Comparison of ENCODE assay signal across 15 mouse cellular contexts in the genomic region with DNA sequence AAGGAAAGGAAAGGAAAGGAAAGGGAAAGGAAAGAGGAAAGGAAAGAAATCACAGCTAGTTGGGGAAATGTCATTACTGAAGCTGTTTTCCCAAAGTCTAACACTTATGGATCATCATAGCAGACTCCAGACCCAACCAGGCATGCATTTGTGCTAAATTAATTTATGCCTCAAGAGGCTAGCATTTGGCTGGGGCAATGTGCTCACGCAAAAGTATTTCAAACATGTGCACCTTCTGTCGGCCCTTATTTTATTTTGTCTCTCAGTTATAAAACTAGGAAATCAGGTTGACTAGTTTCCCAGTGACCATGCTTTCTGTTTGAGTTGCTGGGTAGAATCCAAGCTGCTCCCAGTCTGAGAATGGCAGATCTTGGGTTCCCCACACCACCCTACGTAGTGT.
"Had no signal": no experiment of that assay in that cellular context is flagged by ENCODE, and none has a peak within 500 bp of the region (broad histone marks: within the 10 kb centered on the region; RNA-seq: fewer than 3 reads in every experiment).

No protein-coding gene starts in this region.

- H3K27ac ChIP-seq: neural tube, embryonic 13.5 days; neural tube, embryonic 15.5 days; stomach, embryonic 15.5 days; stomach, postnatal 0 days had no signal

- H3K27me3 ChIP-seq: neural tube, embryonic 13.5 days; neural tube, embryonic 15.5 days; stomach, embryonic 15.5 days had no signal

- H3K9ac ChIP-seq: neural tube, embryonic 13.5 days; neural tube, embryonic 15.5 days; stomach, embryonic 15.5 days had no signal

- H3K36me3 ChIP-seq: neural tube, embryonic 13.5 days; neural tube, embryonic 15.5 days; stomach, embryonic 15.5 days had no signal

- H3K9me3 ChIP-seq: neural tube, embryonic 13.5 days; neural tube, embryonic 15.5 days; stomach, embryonic 15.5 days had no signal

- DNase-seq: right cerebral cortex, adult 18-20 months; right cerebral cortex, postnatal 14 days; right cerebral cortex, postnatal 25 days; right cerebral cortex, postnatal 4 days; spleen, adult 18-20 months; thymus, adult 18-20 months; thymus, adult 2 months; thymus, postnatal 14 days; thymus, postnatal 25 days; thymus, postnatal 36 days; thymus, postnatal 4 days had no signal

- H3K4me3 ChIP-seq: neural tube, embryonic 13.5 days; neural tube, embryonic 15.5 days; stomach, embryonic 15.5 days had no signal

- H3K4me2 ChIP-seq: neural tube, embryonic 13.5 days; neural tube, embryonic 15.5 days; stomach, embryonic 15.5 days had no signal

- H3K4me1 ChIP-seq: neural tube, embryonic 13.5 days; neural tube, embryonic 15.5 days; stomach, embryonic 15.5 days had no signal
